Mouse (Mus musculus) hindbrain, embryonic 10.5 days (tissue): Measurements from ENCODE around the gene Msmb. TPM values are rescaled to one million over a fixed set of nuclear protein-coding genes. Genes with fewer than 3 reads are reported as not detected.

Source experiments
- DNase-seq: peaks from one replicate; pipeline ENCODE4 v3.0.0-alpha.2; 2017; ENCODE audit warnings: low spot score
- H3K27ac ChIP-seq: fragments of 300-500 bp; sonication (generic); 2 replicates; pipeline ENCODE4 v1.5.1; 2016; ENCODE audit warnings: mild to moderate bottlenecking, moderate library complexity
- H3K27me3 ChIP-seq: fragments of 300-500 bp; sonication (generic); 2 replicates; pipeline ENCODE4 v1.6.1; 2016; ENCODE audit warnings: mild to moderate bottlenecking; ENCODE audit not compliant: poor library complexity, insufficient read depth, severe bottlenecking
- H3K36me3 ChIP-seq: fragments of 300-500 bp; sonication (generic); 2 replicates; pipeline ENCODE4 v1.6.1; 2016; ENCODE audit warnings: mild to moderate bottlenecking, moderate library complexity
- H3K4me1 ChIP-seq: fragments of 300-500 bp; sonication (generic); replicated peaks from 2 replicates; pipeline ENCODE4 v1.6.1; 2016; ENCODE audit warnings: mild to moderate bottlenecking
- H3K4me3 ChIP-seq: fragments of 300-500 bp; sonication (generic); 2 replicates; pipeline ENCODE4 v1.5.1; 2016; ENCODE audit warnings: mild to moderate bottlenecking, moderate library complexity
- H3K9me3 ChIP-seq: fragments of 300-500 bp; sonication (generic); 2 replicates; pipeline ENCODE4 v1.6.1; 2016; ENCODE audit warnings: mild to moderate bottlenecking, moderate library complexity
- WGBS: fragments of 180-500 bp; shearing (Covaris S2); methylation state at CpG from one replicate; pipeline ENCODE4 v1.1.7; 2016; 5-methylcytosine and 5-hydroxymethylcytosine counted together
- polyA plus RNA-seq: library from polyadenylated mRNA; unstranded; fragments of >200 nt; fragmentation: Nextera tagmentation; extraction: Ambion mirVana; gene quantifications from 2 replicates; pipeline ENCODE4 v1.2.1, GENCODE M21; 2016

Gene Msmb
- polyA plus RNA-seq, 1 experiment from 2014 or later: not detected

GRCm38 (mm10) chr14:32201354-32201753 is 59.5 kb downstream of the Msmb start:
- under 1% methylated on average over 26 of the region's 26 CpGs for WGBS
- DNase-seq: peak; percentile 35
- peaks cover 27% of the 10 kb centered on the region for H3K4me1 ChIP-seq
- H3K9me3 ChIP-seq: peaks cover 6% of the 10 kb centered on the region; the same call in 1 of the 2 replicates
- peak overlapping the region; percentile 98 for H3K4me3 ChIP-seq
- H3K27me3 ChIP-seq: no peaks in the 10 kb centered on the region
- H3K27ac ChIP-seq: peak overlapping the region; percentile 92
- H3K36me3 ChIP-seq: peaks cover 43% of the 10 kb centered on the region

GRCm38 (mm10) chr14:32201791-32202451 is 60.1 kb downstream of the Msmb start, which contains the start of the genes Timm23 and Parg:
Gene Timm23 (minus strand): TSS chr14:32201898.
Gene Parg (plus strand): TSS chr14:32201949.
- H3K4me3 ChIP-seq: peak within 1 kb of the TSS; percentile 98
- peaks cover 6% of the 10 kb centered on the region; the same call in 1 of the 2 replicates for H3K9me3 ChIP-seq
- peak; percentile 90 for DNase-seq
- H3K36me3 ChIP-seq: peaks cover 37% of the 10 kb centered on the region
- under 1% methylated on average over 77 of the region's 77 CpGs for WGBS
- peaks cover 27% of the 10 kb centered on the region for H3K4me1 ChIP-seq
- peak within 1 kb of the TSS; percentile 92 for H3K27ac ChIP-seq
- H3K27me3 ChIP-seq: no peaks in the 10 kb centered on the region

Other genes starting within 250 kb of the Msmb start
- gene Galnt15, start 113.0 kb upstream of the Msmb start, polyA plus RNA-seq: 0.13 and 0.17 TPM in 2 replicates
- gene Oxnad1, start 56.6 kb upstream of the Msmb start, polyA plus RNA-seq: 22.2 and 23.0 TPM in 2 replicates
- gene Dph3, start 56.3 kb upstream of the Msmb start, polyA plus RNA-seq: 89.7 and 93.6 TPM in 2 replicates
- gene Ncoa4, start 17.8 kb downstream of the Msmb start, polyA plus RNA-seq: 66.0 and 71.9 TPM in 2 replicates
- 302 and 327 TPM in 2 replicates for gene Timm23, start 59.9 kb downstream of the Msmb start, polyA plus RNA-seq
- 40.6 and 50.0 TPM in 2 replicates for gene Parg, start 59.9 kb downstream of the Msmb start, polyA plus RNA-seq
- 15.7 and 17.8 TPM in 2 replicates for gene Ogdhl, start 180.0 kb downstream of the Msmb start, polyA plus RNA-seq
- 0.32 and 2.0 TPM in 2 replicates for gene 1700024G13Rik, start 246.4 kb downstream of the Msmb start, polyA plus RNA-seq